Mouse (Mus musculus): ENCODE results near the gene Ier5. TPM values are rescaled to one million over a fixed set of nuclear protein-coding genes. Genes with fewer than 3 reads are reported as not detected.

Ier5 gene
- polyA plus RNA-seq, 1 experiment, result 38.1 TPM

DNA sequence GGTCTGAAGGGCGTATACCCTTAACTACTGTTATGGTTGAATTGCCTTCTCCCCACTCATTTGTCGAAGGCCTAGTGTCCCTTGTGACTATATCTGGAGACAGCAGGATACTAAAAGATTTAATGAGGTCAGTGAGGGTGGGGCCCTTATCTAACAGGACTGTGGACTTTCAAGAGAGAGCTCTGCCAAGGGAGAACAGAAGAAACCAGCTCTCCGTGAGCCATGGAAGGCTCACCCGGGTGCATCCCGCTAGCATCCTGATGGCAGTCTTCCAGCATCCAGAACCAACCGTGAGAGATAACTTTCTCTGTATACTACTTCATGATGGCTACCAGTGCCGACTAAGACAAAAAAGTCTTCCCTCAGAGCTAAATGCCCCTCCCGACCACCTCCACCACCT is 14.6 kb downstream of the Ier5 start:
- H3K4me3 ChIP-seq (replicated peaks; ENCODE audit: extremely low read depth, low read depth, low read length), result no peak overlapping the region
- 44% methylated on average over 8 of the region's 8 CpGs for WGBS
- no peak for DNase-seq
- TF ChIP-seq POLR2A (IDR thresholded peaks at IDR 0.05; ENCODE audit: borderline replicate concordance, extremely low read depth, low read depth, low read length) (no peak), CTCF (IDR thresholded peaks at IDR 0.05; ENCODE audit: insufficient read depth, low read length) (no peak)
- peaks cover 34% of the 10 kb centered on the region for H3K4me1 ChIP-seq (ENCODE audit: control insufficient read depth, insufficient read depth, low read length)

GRCm38 (mm10) chr1:155083271-155084265 is 15.9 kb downstream of the Ier5 start:
- 3% methylated on average over 71 of the region's 77 CpGs for WGBS
- DNase-seq, result peak; percentile 91
- TF ChIP-seq CTCF (IDR thresholded peaks at IDR 0.05; ENCODE audit: insufficient read depth, low read length), result no peak
- TF ChIP-seq POLR2A (IDR thresholded peaks at IDR 0.05; ENCODE audit: borderline replicate concordance, extremely low read depth, low read depth, low read length), result peak; percentile 65; the same call in 1 of the 2 replicates
- Histone ChIP-seq H3K4me1 (ENCODE audit: control insufficient read depth, insufficient read depth, low read length) (peaks cover 24% of the 10 kb centered on the region), H3K4me3 (replicated peaks; ENCODE audit: extremely low read depth, low read depth, low read length) (peak overlapping the region; percentile 59)

- DNase-seq, result no peak
- WGBS, result under 1% methylated on average over 18 of the region's 18 CpGs
Observed at GRCm38 (mm10) chr1:155082965-155083268, 16.5 kb downstream of the Ier5 start.

DNA sequence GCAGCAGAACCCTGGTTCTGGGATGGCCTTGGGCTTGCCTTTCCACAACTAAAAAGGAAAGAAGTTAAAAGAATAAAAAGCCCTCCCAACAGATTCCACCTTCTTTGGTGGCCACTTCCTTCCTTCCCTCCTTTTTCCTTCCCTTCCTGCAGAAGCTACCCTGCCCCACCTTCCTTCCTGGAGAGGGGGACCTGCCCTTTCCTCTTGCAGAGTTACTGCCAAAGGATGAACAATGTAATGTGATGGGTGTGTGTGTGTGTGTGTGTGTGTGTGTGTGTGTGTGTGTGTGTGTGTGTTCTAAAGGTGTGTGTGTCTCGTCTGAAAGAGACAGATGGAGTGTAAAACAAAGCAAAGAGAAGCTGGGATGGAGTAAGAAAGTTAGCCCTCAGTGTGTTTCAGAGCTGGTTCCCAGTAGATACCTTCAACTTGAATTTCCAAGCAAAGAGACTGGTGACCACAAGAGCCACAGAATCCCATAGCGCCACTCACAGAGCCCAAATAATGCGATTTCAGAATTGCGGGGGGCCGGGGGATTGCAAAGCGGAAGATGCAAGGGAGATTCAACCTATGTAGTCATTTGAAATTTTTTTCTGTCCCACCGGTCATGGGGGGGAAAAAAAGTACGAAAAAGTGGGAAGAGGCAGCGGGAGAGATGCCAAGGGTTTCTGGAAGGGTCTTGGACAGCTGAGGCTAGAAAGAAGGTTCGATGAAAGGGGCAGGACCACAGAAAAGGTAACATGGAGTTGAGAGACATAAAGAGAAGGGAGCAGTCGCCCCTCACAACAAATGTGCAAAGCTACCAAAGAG is 17.1 kb downstream of the Ier5 start:
- WGBS, result 25% methylated on average over 11 of the region's 11 CpGs
- TF ChIP-seq CTCF (IDR thresholded peaks at IDR 0.05; ENCODE audit: insufficient read depth, low read length) (no peak), POLR2A (IDR thresholded peaks at IDR 0.05; ENCODE audit: borderline replicate concordance, extremely low read depth, low read depth, low read length) (no peak)
- Histone ChIP-seq H3K4me3 (replicated peaks; ENCODE audit: extremely low read depth, low read depth, low read length) (peak overlapping the region; percentile 49), H3K4me1 (ENCODE audit: control insufficient read depth, insufficient read depth, low read length) (peaks cover 21% of the 10 kb centered on the region)
- DNase-seq, result no peak

More at GRCm38 (mm10) chr1:155082965-155083268, 16.5 kb downstream of the Ier5 start:
- H3K4me3 ChIP-seq (replicated peaks; ENCODE audit: extremely low read depth, low read depth, low read length), result peak overlapping the region; percentile 59
- peaks cover 22% of the 10 kb centered on the region for H3K4me1 ChIP-seq (ENCODE audit: control insufficient read depth, insufficient read depth, low read length)
- no peak for TF ChIP-seq POLR2A (IDR thresholded peaks at IDR 0.05; ENCODE audit: borderline replicate concordance, extremely low read depth, low read depth, low read length)
- no peak for TF ChIP-seq CTCF (IDR thresholded peaks at IDR 0.05; ENCODE audit: insufficient read depth, low read length)

DNA sequence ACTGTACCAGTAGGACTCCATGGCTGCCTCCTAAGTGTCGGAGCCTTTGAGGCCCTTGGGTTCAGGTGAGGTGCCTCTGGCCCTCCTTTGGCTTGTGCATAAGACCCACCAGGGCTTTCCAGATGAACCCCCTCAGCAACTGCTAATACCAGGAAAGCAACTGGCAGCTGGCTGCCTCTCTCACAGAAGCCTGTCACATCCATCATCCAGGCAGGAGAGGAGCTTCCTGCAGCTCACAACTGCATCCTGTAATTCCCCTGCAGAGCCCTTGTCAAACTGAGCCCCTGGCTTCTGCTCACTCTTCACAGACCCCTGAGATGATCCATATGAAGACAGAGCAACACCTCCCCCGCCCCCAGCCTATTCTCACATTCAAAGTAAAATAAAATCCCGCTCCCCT is 21.8 kb downstream of the Ier5 start:
- WGBS, result 71% methylated on average over 3 of the region's 3 CpGs
- DNase-seq, result no peak

DNA sequence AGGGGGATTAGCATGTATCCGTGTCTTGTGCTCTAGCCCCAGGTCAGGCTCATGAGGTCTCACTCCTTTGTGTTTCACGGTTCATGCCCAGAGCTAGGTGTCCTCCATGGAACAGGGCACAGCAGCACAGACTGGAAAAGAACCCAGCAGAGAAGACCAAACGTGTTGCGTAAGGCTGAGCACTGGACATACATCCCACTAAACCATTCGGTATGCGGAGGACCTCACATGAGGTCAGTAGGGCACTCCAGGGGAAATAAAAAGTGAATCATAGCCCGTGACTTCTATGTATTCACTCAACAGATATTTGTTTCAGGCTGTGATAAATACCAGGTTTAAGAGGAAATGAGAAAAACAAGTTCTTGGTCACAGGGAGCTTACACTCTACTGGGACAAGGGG is 23.6 kb downstream of the Ier5 start:
- H3K4me3 ChIP-seq (replicated peaks; ENCODE audit: extremely low read depth, low read depth, low read length), result no peak overlapping the region
- DNase-seq, result no peak
- 77% methylated on average over 7 of the region's 7 CpGs for WGBS
- H3K4me1 ChIP-seq (ENCODE audit: control insufficient read depth, insufficient read depth, low read length), result peaks cover 10% of the 10 kb centered on the region; the same call in 1 of the 2 replicates
- no peak for TF ChIP-seq CTCF (IDR thresholded peaks at IDR 0.05; ENCODE audit: insufficient read depth, low read length)
- TF ChIP-seq POLR2A (IDR thresholded peaks at IDR 0.05; ENCODE audit: borderline replicate concordance, extremely low read depth, low read depth, low read length), result no peak

More for the DNA sequence above, 21.8 kb downstream of the Ier5 start:
- H3K4me3 ChIP-seq (replicated peaks; ENCODE audit: extremely low read depth, low read depth, low read length), result no peak overlapping the region
- peaks cover 15% of the 10 kb centered on the region; the same call in 1 of the 2 replicates for H3K4me1 ChIP-seq (ENCODE audit: control insufficient read depth, insufficient read depth, low read length)
- TF ChIP-seq CTCF (IDR thresholded peaks at IDR 0.05; ENCODE audit: insufficient read depth, low read length) (no peak), POLR2A (IDR thresholded peaks at IDR 0.05; ENCODE audit: borderline replicate concordance, extremely low read depth, low read depth, low read length) (no peak)

GRCm38 (mm10) chr1:155074856-155075255 is 24.6 kb downstream of the Ier5 start:
- Histone ChIP-seq H3K4me1 (ENCODE audit: control insufficient read depth, insufficient read depth, low read length) (peaks cover 10% of the 10 kb centered on the region), H3K4me3 (replicated peaks; ENCODE audit: extremely low read depth, low read depth, low read length) (no peak overlapping the region)
- TF ChIP-seq POLR2A (IDR thresholded peaks at IDR 0.05; ENCODE audit: borderline replicate concordance, extremely low read depth, low read depth, low read length), result peak; percentile 63; the same call in 1 of the 2 replicates
- TF ChIP-seq CTCF (IDR thresholded peaks at IDR 0.05; ENCODE audit: insufficient read depth, low read length), result no peak
- 26% methylated on average over 7 of the region's 7 CpGs for whole genome bisulfite sequencing
- DNase-seq, result peak; percentile 75

GRCm38 (mm10) chr1:155073905-155074304 is 25.5 kb downstream of the Ier5 start:
- TF ChIP-seq POLR2A (IDR thresholded peaks at IDR 0.05; ENCODE audit: borderline replicate concordance, extremely low read depth, low read depth, low read length) (no peak), CTCF (IDR thresholded peaks at IDR 0.05; ENCODE audit: insufficient read depth, low read length) (no peak)
- no peak for DNase-seq
- Histone ChIP-seq H3K4me3 (replicated peaks; ENCODE audit: extremely low read depth, low read depth, low read length) (no peak overlapping the region), H3K4me1 (ENCODE audit: control insufficient read depth, insufficient read depth, low read length) (peaks cover 10% of the 10 kb centered on the region)
- 87% methylated on average over 6 of the region's 6 CpGs for WGBS

DNA sequence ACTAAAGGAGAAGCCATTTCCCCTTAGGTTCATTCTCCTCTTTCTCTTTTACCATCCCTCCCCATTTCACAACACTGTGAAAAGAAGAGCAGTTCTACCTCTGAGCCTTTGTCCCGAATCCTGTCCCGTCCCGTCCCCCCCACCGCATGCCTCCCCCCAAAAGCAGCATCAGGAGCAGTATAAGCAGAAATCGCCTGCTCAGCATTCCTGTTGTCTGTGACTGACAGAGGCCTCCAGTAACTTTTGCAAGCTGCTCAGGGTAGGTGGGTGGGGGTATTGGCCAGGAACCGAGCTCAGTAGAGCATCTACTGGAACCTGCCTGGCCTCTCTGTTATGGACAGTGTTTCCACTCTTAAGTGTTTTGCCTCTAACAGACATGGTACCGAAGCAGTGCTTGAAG is 26.3 kb downstream of the Ier5 start:
- DNase-seq, result no peak
- Histone ChIP-seq H3K4me3 (replicated peaks; ENCODE audit: extremely low read depth, low read depth, low read length) (no peak overlapping the region), H3K4me1 (ENCODE audit: control insufficient read depth, insufficient read depth, low read length) (peaks cover 10% of the 10 kb centered on the region)
- TF ChIP-seq POLR2A (IDR thresholded peaks at IDR 0.05; ENCODE audit: borderline replicate concordance, extremely low read depth, low read depth, low read length) (no peak), CTCF (IDR thresholded peaks at IDR 0.05; ENCODE audit: insufficient read depth, low read length) (no peak)
- 73% methylated on average over 7 of the region's 7 CpGs for WGBS
